10 mouse cellular contexts compared by ENCODE assay signal in genomic region chr11:88576233-88576998, GRCm38 (mm10).
DNase-seq lines count a peak whose midpoint lies in the region; ATAC-seq lines count a peak whose summit lies in the region.
"Had no signal": no experiment of that assay in that cellular context is flagged by ENCODE, and none has a peak within 500 bp of the region (broad histone marks: within the 10 kb centered on the region; RNA-seq: fewer than 3 reads in every experiment).

No protein-coding gene starts in this region.

- H3K4me1 ChIP-seq in heart, embryonic 16.5 days (ENCODE audit: control insufficient read depth, insufficient read depth, low read length), result peaks cover 52% of the 10 kb centered on the region
- peaks cover 57% of the 10 kb centered on the region for H3K4me1 ChIP-seq in embryonic facial prominence, embryonic 12.5 days
- H3K4me1 ChIP-seq in limb, embryonic 13.5 days, result peaks cover 83% of the 10 kb centered on the region

- H3K9ac ChIP-seq in heart, embryonic 16.5 days (ENCODE audit: low read length), result no peak overlapping the region
- H3K9ac ChIP-seq in embryonic facial prominence, embryonic 12.5 days, result no peak overlapping the region
- no peak overlapping the region for H3K9ac ChIP-seq in limb, embryonic 13.5 days
- H3K9ac ChIP-seq: liver, embryonic 15.5 days had no signal

- no peak overlapping the region for H3K4me2 ChIP-seq in heart, embryonic 16.5 days (ENCODE audit: low read depth, low read length)
- no peak overlapping the region for H3K4me2 ChIP-seq in embryonic facial prominence, embryonic 12.5 days (replicated peaks)
- H3K4me2 ChIP-seq in limb, embryonic 13.5 days (replicated peaks), result no peak overlapping the region
- H3K4me2 ChIP-seq: liver, embryonic 15.5 days had no signal

- no peak overlapping the region for H3K4me3 ChIP-seq in heart, embryonic 16.5 days (ENCODE audit: low read length)
- H3K4me3 ChIP-seq in embryonic facial prominence, embryonic 12.5 days, result no peak overlapping the region
- no peak overlapping the region for H3K4me3 ChIP-seq in limb, embryonic 13.5 days
- H3K4me3 ChIP-seq: liver, embryonic 15.5 days had no signal

- no peak for DNase-seq in heart, adult 18-20 months
- DNase-seq in CD4-positive, CD25-positive, alpha-beta regulatory T cell, adult 2 months (ENCODE audit: low read depth, low spot score), result peak; percentile 71
- no peak for DNase-seq in cerebellum, postnatal 4 days (ENCODE audit: low spot score in 2 of 2)
- DNase-seq in layer of hippocampus, postnatal 36 days, result no peak
- DNase-seq: layer of hippocampus, adult 9-11 months had no signal

- no peaks in the 10 kb centered on the region for H3K27me3 ChIP-seq in heart, embryonic 16.5 days (ENCODE audit: control insufficient read depth, insufficient read depth, low read length)
- H3K27me3 ChIP-seq in embryonic facial prominence, embryonic 12.5 days, result no peaks in the 10 kb centered on the region
- H3K27me3 ChIP-seq in limb, embryonic 13.5 days, result peaks cover 14% of the 10 kb centered on the region
- H3K27me3 ChIP-seq: liver, embryonic 15.5 days had no signal

- WGBS in heart, embryonic 16.5 days, result 41% methylated on average over 7 of the region's 7 CpGs
- 69% methylated on average over 7 of the region's 7 CpGs for WGBS in embryonic facial prominence, embryonic 12.5 days
- WGBS in limb, embryonic 13.5 days, result 67% methylated on average over 7 of the region's 7 CpGs

- H3K27ac ChIP-seq in heart, embryonic 16.5 days (ENCODE audit: low read length), result peak overlapping the region; percentile 37
- peak overlapping the region; percentile 6; the same call in 1 of the 2 replicates for H3K27ac ChIP-seq in embryonic facial prominence, embryonic 12.5 days
- H3K27ac ChIP-seq in limb, embryonic 13.5 days, result peak overlapping the region; percentile 10; the same call in 1 of the 2 replicates
- H3K27ac ChIP-seq: liver, embryonic 15.5 days had no signal

- H3K36me3 ChIP-seq in heart, embryonic 16.5 days (ENCODE audit: control insufficient read depth, insufficient read depth), result peaks cover 3% of the 10 kb centered on the region; the same call in 1 of the 2 replicates
- H3K36me3 ChIP-seq in embryonic facial prominence, embryonic 12.5 days, result 0 out of 2 replicates have a peak, but pooled peaks cover 4% of the 10 kb centered on the region
- no peaks in the 10 kb centered on the region; the same call in 1 of the 2 replicates for H3K36me3 ChIP-seq in limb, embryonic 13.5 days
- H3K36me3 ChIP-seq: liver, embryonic 15.5 days had no signal

- H3K9me3 ChIP-seq in heart, embryonic 16.5 days (replicated peaks; ENCODE audit: control insufficient read depth, low read length), result no peaks in the 10 kb centered on the region
- no peaks in the 10 kb centered on the region for H3K9me3 ChIP-seq in embryonic facial prominence, embryonic 12.5 days
- H3K9me3 ChIP-seq in limb, embryonic 13.5 days, result no peaks in the 10 kb centered on the region
- H3K9me3 ChIP-seq: liver, embryonic 15.5 days had no signal

- ATAC-seq in heart, embryonic 16.5 days (replicated peaks; ENCODE audit: extremely low read depth, insufficient read depth, low FRiP score), result no peak
- ATAC-seq in embryonic facial prominence, embryonic 12.5 days (ENCODE audit: insufficient number of reproducible peaks, insufficient read depth, low FRiP score, low TSS enrichment), result no peak
- no peak for ATAC-seq in limb, embryonic 13.5 days (ENCODE audit: low FRiP score, low read depth)
- ATAC-seq in granulocyte monocyte progenitor cell, adult 5-6 weeks (replicated peaks; ENCODE audit: poor library complexity, severe bottlenecking), result no peak
